9 mouse cellular contexts compared by ENCODE assay signal in genomic region chr2:18778220-18778619, GRCm38 (mm10).
DNase-seq lines count a peak whose midpoint lies in the region; ATAC-seq and TF ChIP-seq lines count a peak whose summit lies in the region.
"Had no signal": no experiment of that assay in that cellular context is flagged by ENCODE, and none has a peak within 500 bp of the region (broad histone marks: within the 10 kb centered on the region; RNA-seq: fewer than 3 reads in every experiment).

No protein-coding gene starts in this region.

- H3K9ac ChIP-seq in heart, embryonic 15.5 days: no peak overlapping the region
- no peak overlapping the region for H3K9ac ChIP-seq in midbrain, postnatal 0 days (replicated peaks; ENCODE audit: low read length, poor library complexity, severe bottlenecking)
- H3K9ac ChIP-seq: limb, embryonic 15.5 days had no signal

- H3K36me3 ChIP-seq in heart, embryonic 15.5 days: no peaks in the 10 kb centered on the region
- H3K36me3 ChIP-seq in midbrain, postnatal 0 days (ENCODE audit: insufficient read depth, low read length): no peaks in the 10 kb centered on the region
- H3K36me3 ChIP-seq: limb, embryonic 15.5 days had no signal

- no peak overlapping the region for H3K4me3 ChIP-seq in heart, embryonic 15.5 days
- no peak overlapping the region for H3K4me3 ChIP-seq in midbrain, postnatal 0 days (ENCODE audit: low read depth, low read length)
- H3K4me3 ChIP-seq: limb, embryonic 15.5 days had no signal

- 12% methylated on average over 9 of the region's 9 CpGs for WGBS in heart, embryonic 15.5 days
- 13% methylated on average over 9 of the region's 9 CpGs for WGBS in midbrain, postnatal 0 days

- ATAC-seq in heart, embryonic 15.5 days (replicated peaks; ENCODE audit: insufficient number of reproducible peaks, insufficient read depth, low FRiP score, low read depth): peak; percentile 50
- ATAC-seq in midbrain, postnatal 0 days (ENCODE audit: low FRiP score): peak; percentile 44
- ATAC-seq in CD4-positive, CD25-positive, alpha-beta regulatory T cell, adult 4 months: no peak

- peak overlapping the region; percentile 26 for H3K4me2 ChIP-seq in heart, embryonic 15.5 days
- peak overlapping the region; percentile 23 for H3K4me2 ChIP-seq in midbrain, postnatal 0 days (ENCODE audit: low read depth, low read length, poor library complexity, severe bottlenecking)
- H3K4me2 ChIP-seq: limb, embryonic 15.5 days had no signal

- no peaks in the 10 kb centered on the region for H3K9me3 ChIP-seq in heart, embryonic 15.5 days (replicated peaks)
- no peaks in the 10 kb centered on the region for H3K9me3 ChIP-seq in midbrain, postnatal 0 days (ENCODE audit: low read length)
- H3K9me3 ChIP-seq: limb, embryonic 15.5 days had no signal

- H3K27me3 ChIP-seq in heart, embryonic 15.5 days: no peaks in the 10 kb centered on the region
- H3K27me3 ChIP-seq in midbrain, postnatal 0 days (ENCODE audit: insufficient read depth, low read length): no peaks in the 10 kb centered on the region

- H3K27ac ChIP-seq in heart, embryonic 15.5 days: peak overlapping the region; percentile 76; the same call in 1 of the 2 replicates
- H3K27ac ChIP-seq in midbrain, postnatal 0 days (ENCODE audit: low read depth, low read length): no peak overlapping the region
- H3K27ac ChIP-seq: limb, embryonic 15.5 days had no signal

- peaks cover 17% of the 10 kb centered on the region for H3K4me1 ChIP-seq in heart, embryonic 15.5 days (replicated peaks)
- H3K4me1 ChIP-seq in midbrain, postnatal 0 days (ENCODE audit: insufficient read depth, low read length): 0 out of 2 replicates have a peak, but pooled peaks cover 4% of the 10 kb centered on the region

- peak; percentile 29 to 51 for DNase-seq in cerebellum, postnatal 25 days
- DNase-seq in cerebellum, adult 11-12 months: no peak
- DNase-seq in adrenal gland, postnatal 25 days: peak; percentile 60
- peak; percentile 73 to 74 for DNase-seq in layer of hippocampus, postnatal 10 days (ENCODE audit: low spot score in 2 of 2)
- peak; percentile 80 for DNase-seq in midbrain, postnatal 0 days (ENCODE audit: low spot score)
- no peak for DNase-seq in spleen, adult 18-20 months

- TF ChIP-seq CTCF in midbrain, postnatal 0 days (IDR thresholded peaks at IDR 0.05): no peak

Comparison
In these comparisons a context has a peak if more than half of its experiments do, and no peak if none do; other contexts are left out.
1. DNase-seq: peak in cerebellum, postnatal 25 days (2 of 2), adrenal gland, postnatal 25 days (single experiment), layer of hippocampus, postnatal 10 days (2 of 2) and midbrain, postnatal 0 days (single experiment); none in cerebellum, adult 11-12 months (single experiment) and spleen, adult 18-20 months (0 of 2).